18 mouse cellular contexts compared by ENCODE assay signal in the genomic region with DNA sequence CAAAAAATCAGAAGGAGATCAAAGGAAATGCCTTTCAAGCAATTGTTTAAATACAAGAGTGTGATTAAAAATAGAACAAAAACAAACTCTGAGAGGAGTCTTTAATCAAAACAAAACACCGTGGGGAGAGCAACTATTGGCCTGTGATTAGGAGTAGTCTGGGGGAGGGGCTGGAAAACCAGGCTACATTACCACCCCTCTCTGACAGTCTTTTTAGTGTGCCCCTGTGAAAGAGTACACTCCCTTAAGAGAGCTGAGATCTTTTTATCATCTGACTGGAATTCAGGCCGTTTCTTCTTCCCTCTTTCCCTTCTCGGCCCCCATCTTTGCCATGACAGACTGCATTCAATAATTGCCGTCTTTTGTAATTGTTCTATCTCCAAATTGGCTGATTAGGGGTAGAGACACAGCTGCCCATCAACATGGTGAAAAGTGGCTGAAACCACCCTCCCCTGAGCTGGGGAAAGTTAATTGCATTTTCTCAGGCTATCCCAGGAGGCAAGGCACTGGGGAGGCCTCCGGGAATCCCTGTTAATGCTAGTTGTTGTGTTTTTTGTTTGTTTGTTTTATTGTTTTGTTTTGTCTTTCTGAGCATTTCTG.
DNase-seq lines count a peak whose midpoint lies in the region; ATAC-seq and TF ChIP-seq lines count a peak whose summit lies in the region.
"Had no signal": no experiment of that assay in that cellular context is flagged by ENCODE, and none has a peak within 500 bp of the region (broad histone marks: within the 10 kb centered on the region; RNA-seq: fewer than 3 reads in every experiment).

No protein-coding gene starts in this region.

- H3K4me1 ChIP-seq in heart, embryonic 10.5 days = peaks cover 11% of the 10 kb centered on the region
- peaks cover 3% of the 10 kb centered on the region for H3K4me1 ChIP-seq in lung, adult 2 months (ENCODE audit: control insufficient read depth, insufficient read depth, low read length)
- H3K4me1 ChIP-seq in forebrain, embryonic 13.5 days = peaks cover 21% of the 10 kb centered on the region
- peaks cover 7% of the 10 kb centered on the region; the same call in 1 of the 2 replicates for H3K4me1 ChIP-seq in neural tube, embryonic 14.5 days (ENCODE audit: control insufficient read depth, insufficient read depth, low read length)
- H3K4me1 ChIP-seq: embryonic facial prominence, embryonic 15.5 days; limb, embryonic 13.5 days had no signal

- WGBS in heart, embryonic 10.5 days = 4% methylated on average over 5 of the region's 5 CpGs
- WGBS in lung, adult 2 months = 22% methylated on average over 5 of the region's 5 CpGs
- 1% methylated on average over 5 of the region's 5 CpGs for WGBS in forebrain, embryonic 13.5 days
- 4% methylated on average over 5 of the region's 5 CpGs for WGBS in neural tube, embryonic 14.5 days

- peak overlapping the region; percentile 26; the same call in 1 of the 2 replicates for H3K4me2 ChIP-seq in forebrain, embryonic 13.5 days
- H3K4me2 ChIP-seq in neural tube, embryonic 14.5 days (ENCODE audit: low read depth, low read length) = no peak overlapping the region
- H3K4me2 ChIP-seq: embryonic facial prominence, embryonic 15.5 days; limb, embryonic 13.5 days had no signal

- no peaks in the 10 kb centered on the region for H3K9me3 ChIP-seq in heart, embryonic 10.5 days
- H3K9me3 ChIP-seq in forebrain, embryonic 13.5 days (replicated peaks) = no peaks in the 10 kb centered on the region
- H3K9me3 ChIP-seq in neural tube, embryonic 14.5 days (ENCODE audit: control insufficient read depth, low read length) = no peaks in the 10 kb centered on the region
- H3K9me3 ChIP-seq: embryonic facial prominence, embryonic 15.5 days; limb, embryonic 13.5 days had no signal

- H3K36me3 ChIP-seq in heart, embryonic 10.5 days = no peaks in the 10 kb centered on the region
- H3K36me3 ChIP-seq in forebrain, embryonic 13.5 days (ENCODE audit: poor library complexity, severe bottlenecking) = no peaks in the 10 kb centered on the region
- no peaks in the 10 kb centered on the region for H3K36me3 ChIP-seq in neural tube, embryonic 14.5 days (ENCODE audit: control insufficient read depth, insufficient read depth, low read length)
- H3K36me3 ChIP-seq: embryonic facial prominence, embryonic 15.5 days; limb, embryonic 13.5 days had no signal

- no peak for TF ChIP-seq POLR2A in lung, adult 2 months (IDR thresholded peaks at IDR 0.05; ENCODE audit: borderline replicate concordance, extremely low read depth, low read depth, low read length)

- H3K9ac ChIP-seq in forebrain, embryonic 13.5 days = no peak overlapping the region
- H3K9ac ChIP-seq in neural tube, embryonic 14.5 days (replicated peaks; ENCODE audit: low read depth, low read length) = no peak overlapping the region
- H3K9ac ChIP-seq: embryonic facial prominence, embryonic 15.5 days; limb, embryonic 13.5 days had no signal

- no peak overlapping the region for H3K27ac ChIP-seq in heart, embryonic 10.5 days
- peak overlapping the region; percentile 27 for H3K27ac ChIP-seq in forebrain, embryonic 13.5 days
- no peak overlapping the region for H3K27ac ChIP-seq in neural tube, embryonic 14.5 days (ENCODE audit: low read depth, low read length)
- H3K27ac ChIP-seq: embryonic facial prominence, embryonic 15.5 days; left cerebral cortex, adult 2 months; limb, embryonic 13.5 days; stomach, postnatal 0 days had no signal

- DNase-seq in heart, adult 11 months = peak; percentile 80
- no peak for DNase-seq in heart, embryonic 10.5 days (ENCODE audit: low spot score)
- peak; percentile 2 for DNase-seq in lung, postnatal 10 days
- DNase-seq in lung, adult 2 months = no peak
- no peak for DNase-seq in cerebellum, adult 9-10 months
- no peak for DNase-seq in cerebellum, adult 11 months
- DNase-seq: adrenal gland, adult 8-10 months; cerebellum, postnatal 10 days; heart, postnatal 10 days; right cerebral cortex, adult 18-20 months had no signal

- H3K27me3 ChIP-seq in heart, embryonic 10.5 days (ENCODE audit: insufficient read depth, poor library complexity, severe bottlenecking) = no peaks in the 10 kb centered on the region
- H3K27me3 ChIP-seq in forebrain, embryonic 13.5 days = no peaks in the 10 kb centered on the region
- H3K27me3 ChIP-seq in neural tube, embryonic 14.5 days (ENCODE audit: control insufficient read depth, insufficient read depth, low read length) = no peaks in the 10 kb centered on the region
- H3K27me3 ChIP-seq: embryonic facial prominence, embryonic 15.5 days; limb, embryonic 13.5 days had no signal

- no peak overlapping the region for H3K4me3 ChIP-seq in heart, embryonic 10.5 days
- no peak overlapping the region for H3K4me3 ChIP-seq in lung, adult 2 months (replicated peaks; ENCODE audit: extremely low read depth, low read depth, low read length)
- no peak overlapping the region for H3K4me3 ChIP-seq in forebrain, embryonic 13.5 days
- no peak overlapping the region for H3K4me3 ChIP-seq in neural tube, embryonic 14.5 days (ENCODE audit: low read depth, low read length)
- H3K4me3 ChIP-seq: embryonic facial prominence, embryonic 15.5 days; left cerebral cortex, adult 2 months; limb, embryonic 13.5 days; myocyte had no signal

- TF ChIP-seq CTCF in lung, adult 2 months (IDR thresholded peaks at IDR 0.05; ENCODE audit: insufficient read depth, low read length) = no peak

- peak; percentile 83 for ATAC-seq in forebrain, embryonic 13.5 days
- ATAC-seq in neural tube, embryonic 14.5 days (ENCODE audit: low read depth) = peak; percentile 54; the same call in 1 of the 2 replicates
- ATAC-seq: inflammation-experienced regulatory T-cells, adult 6 months had no signal

Comparison
In these comparisons a context has a peak if more than half of its experiments do, and no peak if none do; other contexts are left out.
1. DNase-seq: peak in heart, adult 11 months (single experiment) and lung, postnatal 10 days (single experiment); none in heart, embryonic 10.5 days (single experiment), lung, adult 2 months (single experiment), cerebellum, adult 9-10 months (single experiment) and cerebellum, adult 11 months (single experiment).